Mouse (Mus musculus) gastrocnemius, adult 18-20 months (tissue): ENCODE measurements around the gene Icam4. TPM values are rescaled to one million over a fixed set of nuclear protein-coding genes. Genes with fewer than 3 reads are reported as not detected.
"Not testable (repeated sequence)": the region's sequence is repeated elsewhere in the genome, so short reads cannot be mapped to it uniquely, and the experiment has no call there.

Source experiments
- DNase-seq: peaks from one replicate; pipeline ENCODE4 v3.0.0; 2021; ENCODE audit warnings: low spot score
- long read RNA-seq, 2 experiments: library from polyadenylated mRNA; stranded (forward); transcript quantifications; one replicate each; pipeline ENCODE4 v2.0.0; 2021
- total RNA-seq, 2 experiments: library from RNA; stranded (reverse); gene quantifications; 2 replicates each; pipeline ENCODE4 v1.2.3; 2021

The Icam4 gene
- 1 to 10 TPM; 1.4 to 2.8 TPM for total RNA-seq
- long read RNA-seq, experiment 1, transcript Icam4-201 (3 exons, 971 nt): major isoform, 6 of 6 reads
- long read RNA-seq, experiment 1, partial matches to known transcripts: 0 of 6 reads
- long read RNA-seq, experiment 1, other reads (novel, unspliced or antisense): 0 of 6 reads
- long read RNA-seq, experiment 2, partial matches to known transcripts: 0 of 2 reads
- long read RNA-seq, experiment 2, other reads (novel, unspliced or antisense): 0 of 2 reads

DNA sequence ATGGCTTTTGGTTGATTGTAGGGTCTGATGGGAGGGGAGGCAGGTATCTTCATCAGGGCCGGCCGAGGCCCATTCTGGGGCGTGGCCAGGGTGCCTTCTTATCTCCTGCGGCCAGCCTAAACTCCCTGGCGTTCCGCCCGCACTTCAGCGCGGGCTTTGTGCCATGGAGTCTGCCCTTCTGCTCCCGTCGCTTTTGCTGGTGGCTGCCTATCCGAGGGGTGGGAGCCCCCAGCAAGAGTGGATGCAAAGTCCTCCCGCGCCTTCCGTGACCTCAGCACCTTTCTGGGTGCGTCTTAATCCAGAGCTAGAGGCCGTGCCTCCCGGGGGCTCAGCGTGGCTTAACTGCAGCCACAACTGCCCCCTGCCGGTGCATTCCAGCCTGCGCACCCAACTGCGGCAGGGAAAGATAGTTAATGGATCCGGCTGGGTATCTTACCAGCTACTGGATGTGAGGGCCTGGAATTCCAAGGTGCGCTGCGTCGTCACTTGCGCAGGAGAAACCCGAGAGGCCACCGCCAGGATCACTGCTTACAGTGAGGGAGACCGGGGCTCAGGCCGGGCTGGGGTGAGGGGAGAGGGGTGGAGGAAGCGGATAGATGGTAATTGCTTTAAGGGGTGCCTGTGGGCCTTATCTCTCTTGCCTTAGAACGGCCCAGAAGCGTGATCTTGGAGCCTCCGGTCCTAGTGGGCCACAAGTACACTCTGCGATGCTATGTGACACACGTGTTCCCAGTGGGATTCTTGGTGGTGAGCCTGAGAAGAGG lies at the start of gene Icam4:
Icam4 (plus strand) TSS at position 83 of the 764 bp plus-strand sequence.
- peak; percentile 83 for DNase-seq

DNA sequence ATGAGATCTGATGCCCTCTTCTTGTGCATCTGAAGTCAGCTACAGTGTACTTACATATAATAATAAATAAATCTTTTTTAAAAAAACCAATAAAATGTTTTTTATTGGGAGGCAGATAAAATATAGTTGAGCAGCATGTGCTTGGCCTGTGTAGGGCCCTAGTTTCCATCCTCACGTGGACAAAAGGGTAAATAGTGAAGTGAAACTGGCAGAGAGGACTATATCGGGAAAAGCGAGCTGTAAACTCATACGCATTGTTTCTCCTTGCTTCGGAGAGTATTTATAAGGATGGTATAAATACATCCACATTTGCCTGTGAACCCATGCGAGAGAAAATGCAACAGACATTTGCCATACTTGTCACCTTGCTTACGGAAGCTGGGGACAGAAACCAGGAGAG lies 49.4 kb upstream of the Icam4 start:
- DNase-seq: no peak

GRCm38 (mm10) chr9:20982171-20982570 lies 47.0 kb upstream of the Icam4 start:
- DNase-seq: no peak

- DNase-seq: no peak
Measured at GRCm38 (mm10) chr9:20983169-20983568, 46.0 kb upstream of the Icam4 start.

- DNase-seq: peak; percentile 24
Measured at GRCm38 (mm10) chr9:20986952-20987686, 42.1 kb upstream of the Icam4 start.

DNA sequence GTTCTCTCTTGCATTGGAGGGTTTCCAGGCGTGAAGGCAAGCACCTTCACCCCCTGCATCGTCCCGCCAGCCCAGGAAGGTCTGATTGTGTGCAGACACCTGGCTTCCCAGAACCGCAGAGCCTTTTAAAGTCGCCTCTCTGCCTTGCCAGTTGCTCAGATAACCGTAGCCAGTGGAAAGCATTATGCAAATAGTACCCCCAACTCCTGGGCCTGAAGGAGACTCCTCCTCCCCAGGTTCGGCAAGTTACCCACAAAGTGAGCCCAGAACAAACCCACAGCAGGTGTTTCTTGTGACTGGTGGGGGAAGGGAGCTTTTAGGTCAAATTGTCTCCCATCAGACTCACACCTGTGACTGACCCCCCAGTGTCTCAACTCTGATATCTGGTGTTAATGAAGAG lies 41.2 kb upstream of the Icam4 start:
- DNase-seq: no peak

- no peak for DNase-seq
Measured at GRCm38 (mm10) chr9:20990861-20991260, 38.3 kb upstream of the Icam4 start.

- DNase-seq: no peak
Measured at GRCm38 (mm10) chr9:20991587-20991986, 37.6 kb upstream of the Icam4 start.

- DNase-seq: no peak
Measured at GRCm38 (mm10) chr9:20993165-20993898, 35.8 kb upstream of the Icam4 start.

DNA sequence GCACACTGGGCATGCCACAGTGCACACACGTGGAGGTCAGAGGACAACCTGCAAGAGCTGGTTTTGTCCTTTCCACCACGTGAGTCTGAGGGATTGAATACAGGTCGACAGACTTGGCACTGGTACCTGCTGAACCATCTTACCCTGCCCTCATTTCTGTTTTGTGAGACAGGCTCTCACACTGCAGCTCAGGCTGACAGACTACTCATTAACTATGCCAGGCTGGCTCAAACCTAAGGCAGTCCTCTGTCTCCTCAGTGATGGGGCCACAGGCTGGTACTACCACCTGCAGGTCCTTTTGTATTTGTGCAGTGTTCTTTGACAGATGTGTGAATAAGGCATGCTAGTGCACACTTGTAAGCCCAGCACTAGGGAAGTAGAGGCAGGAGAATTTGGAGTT lies 34.1 kb upstream of the Icam4 start:
- no peak for DNase-seq

- DNase-seq: no peak
Measured at GRCm38 (mm10) chr9:20997065-20997464, 32.1 kb upstream of the Icam4 start.

DNA sequence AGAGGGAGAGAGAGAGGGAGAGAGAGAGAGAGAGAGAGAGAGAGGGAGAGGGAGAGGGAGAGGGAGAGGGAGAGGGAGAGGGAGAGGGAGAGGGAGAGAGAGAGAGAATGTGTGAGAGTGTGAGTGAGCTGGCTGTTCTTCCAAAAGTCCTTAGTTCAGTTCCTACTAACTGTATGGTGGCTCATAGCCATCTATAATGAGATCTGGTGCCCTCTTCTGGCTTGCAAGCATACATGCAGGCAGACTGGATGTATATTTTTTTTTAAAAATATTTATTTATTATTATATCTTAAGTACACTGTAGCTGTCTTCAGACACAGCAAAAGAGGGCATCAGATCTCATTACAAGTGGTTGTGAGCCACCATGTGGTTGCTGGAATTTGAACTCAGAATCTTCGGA lies 30.8 kb upstream of the Icam4 start:
- DNase-seq: not testable (repeated sequence)

GRCm38 (mm10) chr9:21000811-21001210 lies 28.4 kb upstream of the Icam4 start:
- no peak for DNase-seq

- no peak for DNase-seq
Measured at GRCm38 (mm10) chr9:21001651-21002200, 27.4 kb upstream of the Icam4 start.

GRCm38 (mm10) chr9:21002270-21002626 lies 26.9 kb upstream of the Icam4 start:
- no peak for DNase-seq

DNA sequence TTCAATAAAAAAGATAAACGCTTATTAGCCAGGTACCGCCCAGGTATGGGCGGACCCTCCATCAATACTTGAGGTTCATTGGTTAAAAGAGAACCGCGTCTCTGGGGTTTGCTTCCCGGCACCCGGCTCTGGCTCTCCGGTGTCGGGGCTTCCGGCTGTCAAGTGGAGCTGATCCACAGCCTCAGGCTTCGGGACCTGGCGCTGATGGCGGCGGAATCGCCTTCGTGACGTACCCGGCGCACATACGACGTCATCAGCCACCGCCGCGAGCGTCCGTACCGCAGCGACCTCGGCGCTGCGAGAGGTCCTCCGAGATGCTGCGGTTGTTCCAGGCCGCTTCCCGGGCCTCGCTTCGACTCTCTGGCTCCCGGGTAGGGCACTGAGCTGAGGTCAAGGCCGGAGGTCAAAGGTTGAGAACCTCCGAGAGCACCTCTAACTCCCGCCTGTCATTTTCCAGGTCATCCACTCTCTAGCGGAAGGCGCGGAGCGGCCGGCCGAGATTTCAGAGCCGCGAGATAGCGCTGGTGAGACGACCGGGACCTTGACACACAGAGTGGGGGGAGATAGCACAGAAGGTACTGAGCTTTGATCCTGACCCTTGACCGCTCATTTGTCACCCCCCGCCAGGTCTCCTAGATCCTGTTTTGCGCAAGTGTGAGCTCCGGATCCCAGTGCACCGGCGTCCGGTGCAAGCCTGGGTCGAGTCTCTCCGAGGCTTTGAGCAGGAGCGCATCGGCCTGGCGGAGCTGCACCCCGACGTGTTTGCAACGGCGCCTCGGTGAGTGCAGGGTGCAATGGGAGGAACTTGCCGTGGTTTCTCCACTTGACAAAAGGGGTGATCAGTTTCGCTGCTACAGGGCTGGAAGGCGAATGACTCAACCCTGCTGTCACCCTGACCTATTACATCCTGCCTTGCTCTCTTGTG lies 26.3 kb upstream of the Icam4 start, which contains the start of gene Mrpl4:
Mrpl4 (plus strand) TSS at position 112 of the 925 bp plus-strand sequence.
- DNase-seq: peak; percentile 83

GRCm38 (mm10) chr9:21007313-21007952 lies 21.7 kb upstream of the Icam4 start:
- DNase-seq: no peak

DNA sequence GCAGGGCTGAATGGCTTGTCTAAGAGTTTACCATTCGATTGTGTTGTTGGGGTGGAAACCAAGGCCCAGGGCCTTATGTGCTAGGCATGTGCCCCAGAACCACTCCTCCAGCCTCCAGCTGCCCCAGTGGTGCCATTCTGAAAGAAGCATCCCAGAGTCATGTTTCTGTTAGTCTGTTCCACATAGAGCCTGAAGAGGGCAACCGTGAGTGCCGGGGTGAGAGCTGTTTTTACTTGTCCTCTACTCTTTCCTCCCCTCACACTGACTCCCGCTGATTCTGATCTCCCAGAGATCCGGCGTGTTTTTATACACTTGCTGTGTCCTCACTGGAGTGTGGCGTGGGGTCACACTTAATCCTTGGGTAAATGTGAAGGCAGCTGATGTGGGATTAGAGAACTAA lies 21.2 kb upstream of the Icam4 start:
- DNase-seq: no peak

DNA sequence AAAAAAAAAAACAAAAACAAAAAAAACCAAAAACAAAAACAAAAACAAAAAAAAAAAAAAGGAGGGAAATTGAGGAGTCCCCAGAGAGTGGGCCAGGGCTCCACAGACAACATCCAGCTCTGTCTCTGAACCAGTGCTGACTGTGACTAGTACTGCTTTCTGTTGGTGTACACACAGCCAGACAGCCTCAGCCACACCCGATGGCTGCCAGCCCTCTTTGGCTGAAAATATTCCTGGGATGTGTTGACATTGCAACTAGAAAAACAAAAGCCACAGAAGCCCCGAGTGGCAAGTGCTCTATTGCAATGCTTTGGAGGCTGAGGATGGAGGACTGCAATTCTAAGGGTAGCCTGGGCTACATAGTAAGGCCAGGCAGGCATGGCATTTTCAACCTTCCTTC lies 18.8 kb upstream of the Icam4 start:
- DNase-seq: no peak
